Mouse (Mus musculus) kidney, postnatal 0 days (tissue): Measurements from ENCODE around the gene Llgl2. TPM values are rescaled to one million over a fixed set of nuclear protein-coding genes. Genes with fewer than 3 reads are reported as not detected.

Experiments
- ATAC-seq: fragments of 200-750 bp; cut with Nextera tagmentation; replicated peaks from 2 replicates; pipeline ENCODE4 v1.8.0; 2017; ENCODE audit warnings: low read depth, moderate number of reproducible peaks, moderate TSS enrichment, moderate library complexity; ENCODE audit not compliant: low FRiP score
- DNase-seq: peaks from one replicate; pipeline ENCODE4 v3.0.0-alpha.2; 2016; ENCODE audit warnings: low spot score
- H3K27ac ChIP-seq: fragments of 300-500 bp; sonication (generic); 2 replicates; pipeline ENCODE4 v1.5.1; 2014; ENCODE audit warnings: mild to moderate bottlenecking
- H3K27me3 ChIP-seq: fragments of 300-500 bp; sonication (generic); 2 replicates; pipeline ENCODE4 v1.6.1; 2014; ENCODE audit warnings: low read length, mixed read lengths; ENCODE audit not compliant: insufficient read depth
- H3K36me3 ChIP-seq: fragments of 300-500 bp; sonication (generic); 2 replicates; pipeline ENCODE4 v1.6.1; 2014; ENCODE audit warnings: low read length, mixed read lengths; ENCODE audit not compliant: insufficient read depth
- H3K4me1 ChIP-seq: fragments of 300-500 bp; sonication (generic); replicated peaks from 2 replicates; pipeline ENCODE4 v1.6.1; 2014; ENCODE audit warnings: antibody characterized with exemption, low read length, mixed read lengths; ENCODE audit not compliant: insufficient read depth
- H3K4me2 ChIP-seq: fragments of 300-500 bp; sonication (generic); 2 replicates; pipeline ENCODE4 v1.6.1; 2014; ENCODE audit warnings: mild to moderate bottlenecking, low read length, moderate library complexity, mixed read lengths
- H3K4me3 ChIP-seq: fragments of 300-500 bp; sonication (generic); replicated peaks from 2 replicates; pipeline ENCODE4 v1.5.1; 2014; ENCODE audit warnings: low read depth, low read length
- H3K9ac ChIP-seq: fragments of 300-500 bp; sonication (generic); 2 replicates; pipeline ENCODE4 v1.6.1; 2014; ENCODE audit warnings: low read depth, low read length
- H3K9me3 ChIP-seq: fragments of 300-500 bp; sonication (generic); replicated peaks from 2 replicates; pipeline ENCODE4 v1.6.1; 2016; ENCODE audit warnings: low read length, inconsistent platforms, mixed read lengths
- CTCF ChIP-seq: IDR thresholded peaks from 2 replicates; pipeline ENCODE4 v1.5.1; 2016; ENCODE audit warnings: antibody characterized with exemption, low read depth, mild to moderate bottlenecking, moderate library complexity
- WGBS: fragments of 180-500 bp; shearing (Covaris S2); extraction: QIAGEN DNeasy Blood & Tissue Kit; methylation state at CpG from one replicate; pipeline ENCODE4 v1.1.7; 2014; 5-methylcytosine and 5-hydroxymethylcytosine counted together
- microRNA-seq: library from miRNA; unstranded; fragments of <30 nt; microRNA quantifications from one replicate; pipeline ENCODE4, GENCODE M21; 2016
- polyA plus RNA-seq: library from polyadenylated mRNA; unstranded; fragments of >200 nt; fragmentation: Nextera tagmentation; extraction: Ambion mirVana; gene quantifications from 2 replicates; pipeline ENCODE4 v1.2.1, GENCODE M21; 2015

Gene Llgl2
- polyA plus RNA-seq, 1 experiment from 2014 or later, result 61.2 TPM

GRCm38 (mm10) chr11:115903384-115904230 lies 79.8 kb downstream of the Llgl2 start:
- no peak for TF ChIP-seq CTCF
- Histone ChIP-seq H3K4me3 (no peak overlapping the region), H3K9me3 (no peaks in the 10 kb centered on the region), H3K27ac (peak overlapping the region; percentile 83), H3K9ac (no peak overlapping the region), H3K27me3 (no peaks in the 10 kb centered on the region), H3K4me2 (no peak overlapping the region), H3K36me3 (no peaks in the 10 kb centered on the region), H3K4me1 (peaks cover 66% of the 10 kb centered on the region)
- 51% methylated on average over 11 of the region's 11 CpGs for WGBS
- ATAC-seq (0 out of 2 replicates have a peak, but pooled peaks have one; percentile 1), DNase-seq (no peak)

DNA sequence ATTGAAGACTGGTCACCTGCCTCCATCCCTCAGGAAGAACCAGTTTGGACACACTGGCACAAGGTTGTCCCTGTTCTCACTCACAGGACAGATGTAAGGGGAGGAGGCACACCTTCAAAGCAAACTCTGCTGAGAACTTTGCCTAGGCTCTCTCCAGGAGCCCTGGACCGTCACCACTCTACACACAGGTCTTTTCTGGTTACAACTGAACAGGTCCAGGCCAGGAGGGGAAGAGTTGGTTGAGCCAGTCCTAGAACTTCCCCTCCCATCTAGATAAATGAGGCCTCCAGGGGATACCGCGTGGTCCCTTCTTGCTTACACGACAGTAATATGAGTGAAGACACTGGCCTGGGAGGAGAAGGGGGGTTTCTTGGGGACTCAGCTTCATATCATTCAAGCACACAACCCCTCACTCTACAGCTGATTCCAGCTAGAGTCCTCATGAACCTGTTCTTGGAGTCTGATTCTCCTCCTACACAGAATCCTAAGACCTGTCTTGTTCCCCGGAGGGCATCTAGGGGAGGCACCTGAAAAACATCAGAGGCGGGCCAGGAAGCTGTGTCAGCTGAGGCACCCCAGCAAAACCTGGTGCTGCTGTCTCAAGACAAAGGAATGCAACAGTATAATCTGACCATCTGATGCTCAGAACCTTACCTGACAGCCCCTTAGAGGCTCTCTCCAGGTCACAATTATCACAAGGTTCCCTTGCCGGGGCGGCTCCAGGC lies 80.5 kb downstream of the Llgl2 start:
- no peaks in the 10 kb centered on the region for H3K27me3 ChIP-seq
- no peaks in the 10 kb centered on the region for H3K9me3 ChIP-seq
- peak overlapping the region; percentile 83 for H3K27ac ChIP-seq
- H3K36me3 ChIP-seq, result no peaks in the 10 kb centered on the region
- no peak for TF ChIP-seq CTCF
- peak overlapping the region; percentile 21; the same call in 1 of the 2 replicates for H3K4me2 ChIP-seq
- peaks cover 62% of the 10 kb centered on the region for H3K4me1 ChIP-seq
- ATAC-seq (0 out of 2 replicates have a peak, but pooled peaks have one; percentile 7), DNase-seq (no peak)
- H3K9ac ChIP-seq, result no peak overlapping the region; the same call in 1 of the 2 replicates
- WGBS, result 59% methylated on average over 8 of the region's 8 CpGs
- H3K4me3 ChIP-seq, result no peak overlapping the region

Small RNA genes within 50 kb of the gene (microRNA-seq; reads per million reads assigned to microRNA genes)
- gene Mir5621, result not detected

Other genes with a start within 250 kb of the Llgl2 start
- 92.9 and 93.7 TPM in 2 replicates for gene Mrps7, start 220.1 kb upstream of the Llgl2 start, polyA plus RNA-seq
- gene Gga3, start 220.0 kb upstream of the Llgl2 start, polyA plus RNA-seq, result 10.8 and 11.1 TPM in 2 replicates
- gene Mif4gd, start 211.1 kb upstream of the Llgl2 start, polyA plus RNA-seq, result 57.3 and 61.6 TPM in 2 replicates
- gene Slc25a19, start 195.8 kb upstream of the Llgl2 start, polyA plus RNA-seq, result 49.7 and 57.9 TPM in 2 replicates
- gene Grb2, start 115.5 kb upstream of the Llgl2 start, polyA plus RNA-seq, result 69.9 and 72.8 TPM in 2 replicates
- 19.6 TPM in 2 replicates for gene Tmem94, start 58.6 kb upstream of the Llgl2 start, polyA plus RNA-seq
- 14.2 and 14.4 TPM in 2 replicates for gene Caskin2, start 10.4 kb upstream of the Llgl2 start, polyA plus RNA-seq
- 34.7 and 36.2 TPM in 2 replicates for gene Tsen54, start 9.3 kb upstream of the Llgl2 start, polyA plus RNA-seq
- gene Myo15b, start 34.4 kb downstream of the Llgl2 start, polyA plus RNA-seq, result 16.5 and 17.6 TPM in 2 replicates
- 11.1 and 12.1 TPM in 2 replicates for gene Smim5, start 75.9 kb downstream of the Llgl2 start, polyA plus RNA-seq
- 13.7 and 16.1 TPM in 2 replicates for gene Smim6, start 88.0 kb downstream of the Llgl2 start, polyA plus RNA-seq
- 37.2 and 40.1 TPM in 2 replicates for gene Sap30bp, start 109.2 kb downstream of the Llgl2 start, polyA plus RNA-seq
- 11.1 and 11.7 TPM in 2 replicates for gene Recql5, start 109.4 kb downstream of the Llgl2 start, polyA plus RNA-seq
- 2.9 and 3.1 TPM in 2 replicates for gene Itgb4, start 150.7 kb downstream of the Llgl2 start, polyA plus RNA-seq
- gene Galk1, start 188.7 kb downstream of the Llgl2 start, polyA plus RNA-seq, result 149 and 156 TPM in 2 replicates
- 1,980 and 2,021 TPM in 2 replicates for gene H3f3b, start 203.9 kb downstream of the Llgl2 start, polyA plus RNA-seq
- 21.4 and 23.3 TPM in 2 replicates for gene Unk, start 206.3 kb downstream of the Llgl2 start, polyA plus RNA-seq